Mouse (Mus musculus) thymus, adult 2 months (tissue): Measurements from ENCODE around the gene Tacc2.

Experiments used
- CTCF ChIP-seq: fragments of 200-500 bp; IDR thresholded peaks from 2 replicates; pipeline ENCODE4 v1.5.1; 2012; ENCODE audit warnings: mild to moderate bottlenecking, control low read depth, low read length, moderate library complexity, borderline replicate concordance; ENCODE audit not compliant: control insufficient read depth, poor library complexity, insufficient read depth; ENCODE audit errors: extremely low read depth
- POLR2A ChIP-seq: fragments of 200-500 bp; IDR thresholded peaks from 2 replicates; pipeline ENCODE4 v1.6.1; 2012; ENCODE audit warnings: mild to moderate bottlenecking, low read length, control low read depth, moderate library complexity; ENCODE audit not compliant: control insufficient read depth, poor library complexity, insufficient read depth; ENCODE audit errors: extremely low read depth

DNA sequence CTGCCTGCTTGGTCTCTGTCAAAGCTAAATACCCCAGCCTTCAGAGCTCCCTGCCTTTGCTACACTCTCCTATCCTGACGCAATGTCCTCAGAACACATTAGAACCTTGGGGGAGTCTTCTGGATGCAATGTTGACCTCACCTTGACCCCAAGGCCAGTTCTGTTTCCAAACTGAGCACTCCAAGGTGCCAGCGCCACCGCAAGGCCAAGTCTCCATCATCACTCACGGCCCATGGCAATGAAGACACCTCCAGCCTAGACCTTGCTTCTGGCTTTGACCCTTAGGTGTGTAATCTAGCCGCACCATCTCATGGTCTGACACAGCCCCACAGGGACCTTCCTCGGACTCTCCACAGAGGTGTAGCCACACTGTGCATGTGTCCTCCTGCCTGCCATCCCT lies 220.3 kb downstream of the Tacc2 start:
- no peak for TF ChIP-seq CTCF
- no peak for TF ChIP-seq POLR2A
